Mouse (Mus musculus): ENCODE data around the gene Trim7. TPM values are rescaled to one million over a fixed set of nuclear protein-coding genes. Genes with fewer than 3 reads are reported as not detected.
A peak's percentile ranks its signal among the peaks of the same experiment; 100 is the strongest.
"Not testable (repeated sequence)": the region's sequence is repeated elsewhere in the genome, so short reads cannot be mapped to it uniquely, and the experiment has no call there.

The Trim7 gene
- polyA plus RNA-seq (2011; ENCODE audit: insufficient read depth, insufficient read length, low read depth, missing spikeins), result 8.1 and 8.7 TPM in 2 replicates

DNA sequence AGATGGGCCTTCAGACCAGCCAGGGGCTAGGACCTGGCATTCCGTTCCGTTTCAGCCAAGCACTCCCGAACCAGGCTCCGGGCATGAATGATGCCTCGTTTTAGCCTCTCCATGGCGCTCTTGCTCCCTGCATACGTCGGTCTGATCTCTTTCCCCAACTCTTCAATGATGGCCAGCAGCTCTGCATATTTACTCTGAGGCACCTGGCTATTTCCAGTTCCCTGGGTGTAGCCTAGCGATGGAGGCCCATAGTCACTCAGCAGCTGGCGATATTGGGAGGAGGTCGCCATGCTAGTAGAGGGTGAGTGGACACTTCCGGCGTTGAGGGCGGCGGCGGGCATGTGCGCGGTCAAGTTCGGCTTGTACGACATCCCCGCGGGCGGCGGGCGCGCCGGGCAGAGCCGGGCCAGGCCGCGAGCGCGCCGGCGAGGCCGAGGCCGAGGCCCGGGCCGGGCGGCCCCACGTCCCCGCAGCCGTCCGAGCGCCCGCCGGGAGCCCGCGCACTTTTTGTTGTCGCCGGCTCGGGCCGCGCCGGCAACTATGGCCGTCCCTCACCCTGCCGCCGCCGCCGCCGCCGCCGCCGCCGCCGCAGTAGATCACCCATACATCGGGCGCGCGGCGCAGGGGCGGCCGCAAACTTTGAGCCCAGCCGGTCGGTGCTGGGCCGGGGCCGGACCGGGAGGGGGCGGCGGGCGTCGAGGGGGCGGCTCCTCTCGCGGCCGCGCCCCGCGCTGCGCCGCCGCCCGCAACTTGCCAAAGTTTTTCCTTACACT lies at the start of gene Trim7, which contains the start of gene Gm12184:
Trim7 (plus strand) TSS at position 162 of the 773 bp plus-strand sequence.
Gm12184 (minus strand) TSS at position 677 of the 773 bp plus-strand sequence.
- H3K4me1 ChIP-seq (ENCODE audit: control insufficient read depth, insufficient read depth, low read length); H3K27me3 ChIP-seq (ENCODE audit: control insufficient read depth, insufficient read depth, low read length, poor library complexity, severe bottlenecking); H3K9me3 ChIP-seq (replicated peaks; ENCODE audit: control insufficient read depth, insufficient read depth, low read length, poor library complexity, severe bottlenecking); H3K36me3 ChIP-seq (ENCODE audit: control insufficient read depth, insufficient read depth, low read length, poor library complexity, severe bottlenecking): not testable (repeated sequence)
- H3K4me3 ChIP-seq (ENCODE audit: low read depth, low read length), result peak within 1 kb of the TSS; percentile 72
- peak within 1 kb of the TSS; percentile 68 for H3K27ac ChIP-seq (ENCODE audit: insufficient read depth, low read length)
- H3K9ac ChIP-seq (ENCODE audit: low read depth, poor library complexity, severe bottlenecking), result peak within 1 kb of the TSS; percentile 49

DNA sequence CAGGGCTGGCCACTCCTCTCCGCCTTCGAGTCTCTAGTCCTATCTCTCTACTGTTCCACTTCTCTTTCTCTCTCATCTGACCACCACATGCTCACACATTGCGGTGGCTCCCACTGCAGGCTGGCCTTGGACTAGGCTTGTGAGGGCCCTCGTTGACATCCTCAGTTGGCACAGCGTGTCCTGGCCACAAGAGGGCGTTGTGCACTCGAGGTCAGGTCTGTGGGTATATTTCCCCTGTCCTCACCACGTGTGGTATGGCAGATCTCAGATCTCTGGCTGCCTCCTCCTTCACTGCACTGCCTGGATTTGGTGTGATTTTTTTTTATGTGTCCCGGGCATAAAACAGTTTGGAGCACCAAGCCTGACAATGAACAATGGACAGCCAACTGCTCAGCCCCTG lies 49.3 kb upstream of the Trim7 start:
- TF ChIP-seq POLR2A (IDR thresholded peaks at IDR 0.05; ENCODE audit: insufficient read depth, low read length) (no peak), CTCF (IDR thresholded peaks at IDR 0.05; ENCODE audit: low read depth, low read length) (peak; percentile 94)
- Histone ChIP-seq H3K36me3 (ENCODE audit: control insufficient read depth, insufficient read depth, low read length, poor library complexity, severe bottlenecking) (no peaks in the 10 kb centered on the region), H3K27me3 (ENCODE audit: control insufficient read depth, insufficient read depth, low read length, poor library complexity, severe bottlenecking) (no peaks in the 10 kb centered on the region), H3K9ac (ENCODE audit: low read depth, poor library complexity, severe bottlenecking) (no peak overlapping the region), H3K27ac (ENCODE audit: insufficient read depth, low read length) (no peak overlapping the region), H3K4me3 (ENCODE audit: low read depth, low read length) (no peak overlapping the region), H3K9me3 (replicated peaks; ENCODE audit: control insufficient read depth, insufficient read depth, low read length, poor library complexity, severe bottlenecking) (no peaks in the 10 kb centered on the region), H3K4me1 (ENCODE audit: control insufficient read depth, insufficient read depth, low read length) (no peaks in the 10 kb centered on the region)

DNA sequence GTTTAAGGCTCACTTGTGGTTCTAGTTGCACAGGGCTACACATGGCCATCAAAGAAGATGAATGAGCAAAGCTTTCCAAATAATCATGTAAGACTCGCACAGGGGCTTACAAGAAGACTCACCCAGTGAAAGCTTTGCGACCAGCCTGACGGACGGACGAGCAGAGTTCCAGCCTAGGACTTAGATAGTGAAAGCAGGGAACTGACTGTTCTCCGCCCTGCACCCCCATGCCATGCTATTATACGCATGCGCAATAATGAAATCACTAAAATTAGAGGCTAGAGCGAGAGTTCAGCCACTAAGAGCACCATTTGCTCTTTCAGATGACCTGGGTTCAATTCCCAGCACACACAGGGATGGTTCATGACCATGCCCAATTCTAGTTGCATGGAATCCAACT lies 48.6 kb upstream of the Trim7 start:
- no peak overlapping the region for H3K27ac ChIP-seq (ENCODE audit: insufficient read depth, low read length)
- H3K36me3 ChIP-seq (ENCODE audit: control insufficient read depth, insufficient read depth, low read length, poor library complexity, severe bottlenecking), result no peaks in the 10 kb centered on the region
- H3K4me3 ChIP-seq (ENCODE audit: low read depth, low read length), result no peak overlapping the region
- TF ChIP-seq CTCF (IDR thresholded peaks at IDR 0.05; ENCODE audit: low read depth, low read length) (no peak), POLR2A (IDR thresholded peaks at IDR 0.05; ENCODE audit: insufficient read depth, low read length) (no peak), EP300 (IDR thresholded peaks at IDR 0.05; ENCODE audit: insufficient read depth, low read depth, low read length) (no peak)
- H3K9me3 ChIP-seq (replicated peaks; ENCODE audit: control insufficient read depth, insufficient read depth, low read length, poor library complexity, severe bottlenecking), result no peaks in the 10 kb centered on the region
- H3K9ac ChIP-seq (ENCODE audit: low read depth, poor library complexity, severe bottlenecking), result no peak overlapping the region
- H3K27me3 ChIP-seq (ENCODE audit: control insufficient read depth, insufficient read depth, low read length, poor library complexity, severe bottlenecking), result no peaks in the 10 kb centered on the region
- H3K4me1 ChIP-seq (ENCODE audit: control insufficient read depth, insufficient read depth, low read length), result no peaks in the 10 kb centered on the region

DNA sequence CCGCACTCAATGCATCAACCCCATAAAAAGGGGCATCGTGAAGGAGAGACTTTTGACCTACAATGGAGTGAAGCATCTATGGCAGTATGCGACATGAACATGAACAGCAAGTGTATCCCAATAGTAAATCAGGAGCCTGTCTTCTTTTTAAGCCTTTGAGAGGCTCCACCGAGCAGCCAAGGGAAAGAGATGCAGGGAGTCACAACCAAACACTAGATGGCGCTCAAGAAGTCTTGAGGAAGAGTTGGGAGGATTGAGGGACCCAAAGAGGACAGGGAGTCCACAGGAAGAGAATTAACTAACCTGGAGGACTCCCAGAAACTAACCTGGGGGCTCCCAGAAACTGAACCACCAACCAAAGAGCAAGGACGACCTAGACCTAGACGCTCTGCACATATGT lies 46.5 kb upstream of the Trim7 start:
- Histone ChIP-seq H3K4me3 (ENCODE audit: low read depth, low read length) (peak overlapping the region; percentile 57), H3K4me1 (ENCODE audit: control insufficient read depth, insufficient read depth, low read length) (no peaks in the 10 kb centered on the region), H3K27me3 (ENCODE audit: control insufficient read depth, insufficient read depth, low read length, poor library complexity, severe bottlenecking) (no peaks in the 10 kb centered on the region), H3K27ac (ENCODE audit: insufficient read depth, low read length) (no peak overlapping the region), H3K9ac (ENCODE audit: low read depth, poor library complexity, severe bottlenecking) (peak overlapping the region; percentile 54), H3K9me3 (replicated peaks; ENCODE audit: control insufficient read depth, insufficient read depth, low read length, poor library complexity, severe bottlenecking) (no peaks in the 10 kb centered on the region), H3K36me3 (ENCODE audit: control insufficient read depth, insufficient read depth, low read length, poor library complexity, severe bottlenecking) (no peaks in the 10 kb centered on the region)
- TF ChIP-seq POLR2A (IDR thresholded peaks at IDR 0.05; ENCODE audit: insufficient read depth, low read length) (no peak), CTCF (IDR thresholded peaks at IDR 0.05; ENCODE audit: low read depth, low read length) (peak; percentile 51)

DNA sequence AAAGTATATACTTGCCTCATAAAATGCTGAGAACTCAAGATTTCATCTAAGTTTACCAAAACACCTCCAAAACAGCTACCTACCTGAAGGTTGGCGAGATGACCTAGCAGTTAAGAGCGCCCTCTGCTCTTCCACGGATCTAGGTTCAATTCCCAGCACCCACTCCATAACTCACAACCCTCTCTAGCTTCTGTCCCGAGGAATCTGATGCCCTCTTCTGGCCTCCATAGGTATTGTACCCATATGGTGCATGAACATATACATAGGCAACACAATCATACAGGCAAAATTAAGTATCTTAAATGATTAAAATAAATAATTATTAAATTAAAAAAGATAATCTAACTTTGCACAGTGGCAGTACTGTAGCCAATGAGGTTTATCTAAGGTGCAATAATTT lies 43.7 kb upstream of the Trim7 start:
- H3K27ac ChIP-seq (ENCODE audit: insufficient read depth, low read length), result no peak overlapping the region
- TF ChIP-seq CTCF (IDR thresholded peaks at IDR 0.05; ENCODE audit: low read depth, low read length) (no peak), POLR2A (IDR thresholded peaks at IDR 0.05; ENCODE audit: insufficient read depth, low read length) (no peak), EP300 (IDR thresholded peaks at IDR 0.05; ENCODE audit: insufficient read depth, low read depth, low read length) (no peak)
- H3K9me3 ChIP-seq (replicated peaks; ENCODE audit: control insufficient read depth, insufficient read depth, low read length, poor library complexity, severe bottlenecking), result no peaks in the 10 kb centered on the region
- H3K9ac ChIP-seq (ENCODE audit: low read depth, poor library complexity, severe bottlenecking), result no peak overlapping the region
- H3K36me3 ChIP-seq (ENCODE audit: control insufficient read depth, insufficient read depth, low read length, poor library complexity, severe bottlenecking), result no peaks in the 10 kb centered on the region
- H3K27me3 ChIP-seq (ENCODE audit: control insufficient read depth, insufficient read depth, low read length, poor library complexity, severe bottlenecking), result no peaks in the 10 kb centered on the region
- H3K4me3 ChIP-seq (ENCODE audit: low read depth, low read length), result no peak overlapping the region
- no peaks in the 10 kb centered on the region for H3K4me1 ChIP-seq (ENCODE audit: control insufficient read depth, insufficient read depth, low read length)

DNA sequence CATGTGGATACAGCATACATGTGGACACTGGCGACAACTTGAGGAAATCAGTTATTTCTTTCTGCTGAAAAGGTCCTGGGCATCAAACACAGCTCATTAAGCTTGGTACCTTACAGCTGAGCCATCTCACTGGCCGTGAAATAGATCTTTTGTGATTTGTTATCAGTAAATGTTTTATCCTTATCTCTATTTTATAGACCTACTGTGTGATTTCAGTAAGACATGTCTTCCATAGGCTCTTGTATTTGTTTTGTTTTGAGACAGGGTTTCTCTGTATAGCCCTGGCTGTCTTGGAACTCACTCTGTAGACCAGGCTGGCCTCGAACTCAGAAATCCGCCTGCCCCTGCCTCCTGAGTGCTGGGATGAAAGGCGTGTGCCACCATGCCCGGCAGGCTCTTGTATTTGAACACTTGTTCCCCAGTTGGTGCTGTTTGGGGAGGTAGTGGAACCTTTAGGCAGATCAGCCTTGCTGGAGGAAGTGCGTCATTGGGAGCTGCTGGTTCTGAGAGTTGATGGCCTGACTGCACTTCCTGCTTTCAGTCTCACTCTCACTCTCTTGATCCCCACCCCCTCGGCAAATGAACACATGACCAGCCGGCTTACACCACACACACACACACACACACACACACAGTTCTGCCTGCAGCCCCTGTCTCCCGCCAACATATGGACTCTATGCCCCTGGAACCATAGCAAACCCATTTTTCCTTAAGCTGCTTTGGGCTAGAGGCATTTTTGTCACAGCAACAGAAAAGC lies 38.3 kb upstream of the Trim7 start:
- Histone ChIP-seq H3K27me3 (ENCODE audit: control insufficient read depth, insufficient read depth, low read length, poor library complexity, severe bottlenecking) (no peaks in the 10 kb centered on the region), H3K36me3 (ENCODE audit: control insufficient read depth, insufficient read depth, low read length, poor library complexity, severe bottlenecking) (no peaks in the 10 kb centered on the region), H3K4me1 (ENCODE audit: control insufficient read depth, insufficient read depth, low read length) (no peaks in the 10 kb centered on the region), H3K9me3 (replicated peaks; ENCODE audit: control insufficient read depth, insufficient read depth, low read length, poor library complexity, severe bottlenecking) (no peaks in the 10 kb centered on the region), H3K9ac (ENCODE audit: low read depth, poor library complexity, severe bottlenecking) (peak overlapping the region; percentile 49; the same call in 1 of the 2 replicates), H3K27ac (ENCODE audit: insufficient read depth, low read length) (peak overlapping the region; percentile 19; the same call in 1 of the 2 replicates), H3K4me3 (ENCODE audit: low read depth, low read length) (peak overlapping the region; percentile 61)
- TF ChIP-seq POLR2A (IDR thresholded peaks at IDR 0.05; ENCODE audit: insufficient read depth, low read length) (no peak), CTCF (IDR thresholded peaks at IDR 0.05; ENCODE audit: low read depth, low read length) (no peak), EP300 (IDR thresholded peaks at IDR 0.05; ENCODE audit: insufficient read depth, low read depth, low read length) (no peak)
